Mouse (Mus musculus) adrenal gland, postnatal 36 days (tissue): ENCODE measurements around the gene Rbm4b. TPM values are rescaled to one million over a fixed set of nuclear protein-coding genes. Genes with fewer than 3 reads are reported as not detected.
"Not testable (repeated sequence)": the region's sequence is repeated elsewhere in the genome, so short reads cannot be mapped to it uniquely, and the experiment has no call there.

Experiments used
- DNase-seq, 2 experiments: peaks; one replicate each; pipeline ENCODE4 v3.0.0; 2021; ENCODE audit warnings: mixed read lengths in 1 of 2
- total RNA-seq, 2 experiments: library from RNA; stranded (reverse); gene quantifications; 2 replicates each; pipeline ENCODE4 v1.2.3; 2021

The Rbm4b gene
- total RNA-seq, 2 experiments from 2014 or later, result 16.4 to 17.1 TPM

- DNase-seq, result no peak
These were observed 54.4 kb downstream of the Rbm4b start for GRCm38 (mm10) chr19:4810746-4811062.

- peak; percentile 99 for DNase-seq
These were observed 55.0 kb downstream of the Rbm4b start, which contains the start of the genes Gm21992 and Rbm14 for GRCm38 (mm10) chr19:4811063-4811908. Gene Gm21992 (minus strand): TSS chr19:4811612. Gene Rbm14 (minus strand): TSS chr19:4811634.

GRCm38 (mm10) chr19:4811909-4812242, 55.6 kb downstream of the Rbm4b start:
- DNase-seq, result no peak

- DNase-seq, result not testable (repeated sequence)
These were observed 56.1 kb downstream of the Rbm4b start for GRCm38 (mm10) chr19:4812334-4812949.

GRCm38 (mm10) chr19:4813015-4813414, 56.7 kb downstream of the Rbm4b start:
- DNase-seq, result peak in 1 of 2 experiments; percentile 32

Other genes starting within 250 kb of the Rbm4b start
- gene Pcx, start 246.0 kb upstream of the Rbm4b start, total RNA-seq, result 100 to 1,000 TPM; 683 to 762 TPM
- 1 to 10 TPM; 5.5 to 6.9 TPM for gene Lrfn4, start 140.8 kb upstream of the Rbm4b start, total RNA-seq
- 10 to 100 TPM; 36.2 to 38.3 TPM for gene Rce1, start 130.9 kb upstream of the Rbm4b start, total RNA-seq
- under 1 TPM in 1 of 2 experiments, not detected in 1; 0.13 TPM for gene Gm960, start 57.8 kb upstream of the Rbm4b start, total RNA-seq
- under 1 TPM; 0.49 to 0.53 TPM for gene Sptbn2, start 45.3 kb upstream of the Rbm4b start, total RNA-seq
- 10 to 100 TPM; 57.6 to 68.1 TPM for gene Rbm4, start 37.4 kb downstream of the Rbm4b start, total RNA-seq
- 10 to 100 TPM; 24.5 to 25.1 TPM for gene Gm21992, start 55.1 kb downstream of the Rbm4b start, total RNA-seq
- gene Rbm14, start 55.1 kb downstream of the Rbm4b start, total RNA-seq, result 10 to 100 TPM; 48.7 to 60.3 TPM
- gene Ccs, start 82.8 kb downstream of the Rbm4b start, total RNA-seq, result 100 to 1,000 TPM; 112 to 121 TPM
- under 1 TPM in 1 of 2 experiments, not detected in 1; 0.20 TPM for gene Ccdc87, start 82.9 kb downstream of the Rbm4b start, total RNA-seq
- 100 to 1,000 TPM; 332 to 462 TPM for gene Ctsf, start 98.6 kb downstream of the Rbm4b start, total RNA-seq
- under 1 TPM; 0.53 to 0.66 TPM for gene Actn3, start 121.4 kb downstream of the Rbm4b start, total RNA-seq
- 10 to 100 TPM; 21.3 to 21.9 TPM for gene Zdhhc24, start 122.2 kb downstream of the Rbm4b start, total RNA-seq
- gene Bbs1, start 150.1 kb downstream of the Rbm4b start, total RNA-seq, result 1 to 10 TPM; 9.1 to 9.2 TPM
- 100 to 1,000 TPM in 1 of 2 experiments, 10 to 100 TPM in 1; 86.1 to 110 TPM for gene Dpp3, start 171.8 kb downstream of the Rbm4b start, total RNA-seq
- gene Peli3, start 186.6 kb downstream of the Rbm4b start, total RNA-seq, result 1 to 10 TPM; 7.7 to 8.2 TPM
- 10 to 100 TPM; 56.7 to 59.1 TPM for gene Mrpl11, start 205.7 kb downstream of the Rbm4b start, total RNA-seq
- gene Npas4, start 233.8 kb downstream of the Rbm4b start, total RNA-seq, result under 1 TPM; 0.20 to 0.40 TPM